Mouse (Mus musculus) erythroblast, embryonic 14.5 days (primary cell): ENCODE measurements around the gene Pnmal2.

Experiments used
- GATA1 ChIP-seq: IDR thresholded peaks from 2 replicates; pipeline ENCODE4 v1.6.1; 2012; ENCODE audit warnings: low read length, inconsistent platforms, mixed read lengths
- TAL1 ChIP-seq: IDR thresholded peaks from 3 replicates; pipeline ENCODE4 v1.6.1; 2012; ENCODE audit warnings: low read length, inconsistent platforms, mixed read lengths

- TF ChIP-seq TAL1 (no peak), GATA1 (no peak)
Observed at GRCm38 (mm10) chr7:16968414-16968813, 23.9 kb downstream of the Pnmal2 start.
